Mouse (Mus musculus): ENCODE results near the gene Trip4. TPM values are rescaled to one million over a fixed set of nuclear protein-coding genes. Genes with fewer than 3 reads are reported as not detected.

Trip4 gene
- total and polyA plus RNA-seq, 2 experiments from 2014 or later: 15.6 to 23.9 TPM

DNA sequence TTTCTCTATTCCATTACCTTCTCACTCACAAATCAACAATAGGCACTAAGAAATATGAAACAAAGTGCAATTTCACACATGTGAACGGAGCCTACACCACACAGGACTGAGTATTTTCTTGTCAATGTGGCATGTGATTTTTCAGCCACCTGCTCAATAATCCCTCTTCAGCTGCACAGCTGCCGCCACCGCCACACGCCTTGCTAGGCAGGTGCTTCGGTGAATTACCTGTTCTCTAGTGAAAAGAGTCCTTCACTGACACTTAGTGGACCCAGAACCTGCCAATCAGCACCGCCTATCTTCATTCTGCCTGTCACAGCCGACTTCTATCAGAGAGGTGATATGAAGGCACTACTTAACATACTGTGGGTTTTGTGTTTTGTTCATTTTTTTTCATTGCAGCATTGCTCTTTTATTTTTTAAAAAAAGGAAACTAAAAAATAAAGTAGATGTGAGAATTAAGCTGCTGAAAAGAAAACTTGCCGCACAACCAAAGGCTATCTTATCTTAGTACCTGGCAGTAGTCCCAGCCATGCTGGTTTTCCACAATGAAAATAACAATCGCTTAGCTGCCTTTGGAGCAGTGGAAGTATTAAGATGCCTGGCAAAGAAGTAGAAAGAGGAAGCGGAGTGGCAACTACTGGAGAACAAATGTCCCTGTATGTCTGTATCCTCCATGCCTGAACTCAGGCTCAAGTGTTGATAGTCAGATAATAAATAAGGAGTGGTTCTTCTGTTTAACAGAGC, 84.7 kb downstream of the Trip4 start:
- no peak overlapping the region; the same call in 1 of the 2 replicates for H3K27ac ChIP-seq
- no peak for TF ChIP-seq CTCF (IDR thresholded peaks at IDR 0.05; ENCODE audit: low read depth)
- H3K9me3 ChIP-seq (ENCODE audit: low read length): no peaks in the 10 kb centered on the region
- no peaks in the 10 kb centered on the region for H3K36me3 ChIP-seq (ENCODE audit: insufficient read depth, low read length)
- no peak overlapping the region; the same call in 1 of the 2 replicates for H3K4me3 ChIP-seq (ENCODE audit: low read length)
- WGBS: 25% methylated on average over 10 of the region's 10 CpGs
- no peak overlapping the region for H3K9ac ChIP-seq (replicated peaks; ENCODE audit: low read length)
- H3K4me2 ChIP-seq (ENCODE audit: low read depth, low read length): peak overlapping the region; percentile 38
- peaks cover 18% of the 10 kb centered on the region for H3K4me1 ChIP-seq (ENCODE audit: insufficient read depth, low read length)
- DNase-seq (ENCODE audit: low spot score) (peak; percentile 12), ATAC-seq (no peak)
- no peaks in the 10 kb centered on the region for H3K27me3 ChIP-seq (ENCODE audit: insufficient read depth, low read length)

DNA sequence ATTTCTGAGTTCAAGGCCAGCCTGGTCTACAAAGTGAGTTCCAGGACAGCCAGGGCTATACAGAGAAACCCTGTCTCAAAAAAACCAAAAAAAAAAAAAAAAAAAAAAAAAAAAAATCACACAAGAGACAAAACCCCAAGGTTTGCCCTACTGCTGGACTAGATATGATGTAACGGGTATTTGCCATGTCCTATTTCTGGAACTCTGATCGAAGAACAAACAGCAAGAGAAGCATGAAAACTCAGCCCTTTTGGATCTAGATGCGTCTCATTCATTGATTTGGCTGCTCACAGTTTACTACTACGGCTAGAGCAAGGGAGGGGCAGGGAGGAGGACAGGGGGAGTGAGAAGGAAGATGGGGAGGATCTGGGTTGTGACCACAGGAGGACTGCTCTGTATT, 86.6 kb downstream of the Trip4 start:
- Histone ChIP-seq H3K9ac (replicated peaks; ENCODE audit: low read length) (no peak overlapping the region), H3K9me3 (ENCODE audit: low read length) (no peaks in the 10 kb centered on the region), H3K36me3 (ENCODE audit: insufficient read depth, low read length) (no peaks in the 10 kb centered on the region), H3K27me3 (ENCODE audit: insufficient read depth, low read length) (no peaks in the 10 kb centered on the region), H3K27ac (no peak overlapping the region), H3K4me2 (ENCODE audit: low read depth, low read length) (no peak overlapping the region), H3K4me1 (ENCODE audit: insufficient read depth, low read length) (peaks cover 20% of the 10 kb centered on the region), H3K4me3 (ENCODE audit: low read length) (no peak overlapping the region)
- ATAC-seq (no peak), DNase-seq (ENCODE audit: low spot score) (no peak)
- no peak for TF ChIP-seq CTCF (IDR thresholded peaks at IDR 0.05; ENCODE audit: low read depth)
- 71% methylated on average over 4 of the region's 4 CpGs for WGBS

DNA sequence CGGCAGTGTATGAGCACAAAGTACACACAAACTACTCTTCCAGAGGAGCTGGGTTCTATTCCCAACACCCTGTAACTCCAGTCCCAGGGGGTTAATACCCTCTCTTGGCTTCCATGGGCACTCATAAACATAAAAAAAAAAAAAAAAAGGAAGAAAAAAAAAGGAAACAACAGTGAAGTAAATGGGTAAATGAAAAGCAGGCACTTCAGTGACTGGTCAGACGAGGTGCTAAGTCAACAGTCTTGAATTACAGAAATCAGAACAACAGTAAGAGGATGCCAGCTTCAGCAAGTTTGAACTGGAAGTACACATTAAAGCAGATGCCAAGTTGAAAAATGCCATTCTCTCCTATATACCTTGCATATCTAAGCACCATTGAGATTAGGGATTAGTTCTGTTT, 88.3 kb downstream of the Trip4 start:
- ATAC-seq: no peak
- Histone ChIP-seq H3K27ac (no peak overlapping the region), H3K9me3 (ENCODE audit: low read length) (no peaks in the 10 kb centered on the region), H3K9ac (replicated peaks; ENCODE audit: low read length) (no peak overlapping the region), H3K4me2 (ENCODE audit: low read depth, low read length) (no peak overlapping the region), H3K27me3 (ENCODE audit: insufficient read depth, low read length) (no peaks in the 10 kb centered on the region), H3K36me3 (ENCODE audit: insufficient read depth, low read length) (no peaks in the 10 kb centered on the region), H3K4me1 (ENCODE audit: insufficient read depth, low read length) (peaks cover 13% of the 10 kb centered on the region), H3K4me3 (ENCODE audit: low read length) (no peak overlapping the region)
- 69% methylated on average over 2 of the region's 2 CpGs for WGBS
- TF ChIP-seq CTCF (IDR thresholded peaks at IDR 0.05; ENCODE audit: low read depth): no peak
- no peak for DNase-seq (ENCODE audit: low spot score)

DNA sequence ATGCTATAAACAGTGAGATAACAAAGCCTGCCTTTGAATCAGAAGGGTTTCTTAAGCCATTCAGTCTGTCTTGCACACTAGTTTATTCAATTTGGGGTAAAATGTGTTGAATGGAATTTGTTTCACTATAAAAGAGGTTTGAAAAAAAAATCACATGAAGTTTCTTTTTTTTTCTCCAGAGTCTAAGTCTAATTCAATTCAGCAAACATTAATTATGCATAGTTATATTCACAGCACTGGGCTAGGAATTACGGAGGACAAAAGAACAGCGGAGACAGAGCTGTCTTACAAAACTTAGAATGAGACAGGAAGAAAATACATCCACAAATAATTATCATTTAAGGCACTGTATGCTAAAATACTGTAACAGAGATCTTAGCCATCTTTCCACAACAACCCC, 90.2 kb downstream of the Trip4 start:
- no peak overlapping the region for H3K4me2 ChIP-seq (ENCODE audit: low read depth, low read length)
- 22% methylated on average over 2 of the region's 2 CpGs for WGBS

DNA sequence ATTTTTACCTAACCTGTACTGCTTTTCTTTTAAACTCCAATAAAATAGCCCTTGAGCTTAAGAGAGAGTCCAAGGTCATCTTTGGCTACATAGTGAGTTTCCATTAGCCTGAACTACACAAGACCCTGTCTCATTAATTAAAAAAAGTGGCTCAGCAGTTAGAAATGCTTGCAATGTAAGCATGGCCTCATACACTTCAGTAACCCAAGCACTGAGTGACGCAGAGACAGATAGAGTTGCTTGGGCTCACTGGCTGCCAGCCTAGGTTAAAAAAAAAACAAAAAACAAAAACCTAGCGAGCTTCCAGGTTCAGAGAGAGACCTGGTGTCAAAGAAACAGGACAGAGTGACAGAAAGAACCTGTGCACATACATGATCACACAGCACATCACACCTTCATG, 95.8 kb downstream of the Trip4 start:
- 46% methylated on average over 2 of the region's 2 CpGs for WGBS
- H3K27ac ChIP-seq: no peak overlapping the region
- no peak overlapping the region for H3K4me3 ChIP-seq (ENCODE audit: low read length)
- ATAC-seq: no peak
- H3K4me1 ChIP-seq (ENCODE audit: insufficient read depth, low read length): peaks cover 2% of the 10 kb centered on the region; the same call in 1 of the 2 replicates
- no peaks in the 10 kb centered on the region for H3K36me3 ChIP-seq (ENCODE audit: insufficient read depth, low read length)
- no peaks in the 10 kb centered on the region for H3K27me3 ChIP-seq (ENCODE audit: insufficient read depth, low read length)
- H3K4me2 ChIP-seq (ENCODE audit: low read depth, low read length): no peak overlapping the region
- H3K9me3 ChIP-seq (ENCODE audit: low read length): no peaks in the 10 kb centered on the region
- no peak for DNase-seq (ENCODE audit: low spot score)
- no peak for TF ChIP-seq CTCF (IDR thresholded peaks at IDR 0.05; ENCODE audit: low read depth)
- H3K9ac ChIP-seq (replicated peaks; ENCODE audit: low read length): no peak overlapping the region

More for the DNA sequence above, 90.2 kb downstream of the Trip4 start:
- Histone ChIP-seq H3K9ac (replicated peaks; ENCODE audit: low read length) (no peak overlapping the region), H3K4me3 (ENCODE audit: low read length) (no peak overlapping the region), H3K9me3 (ENCODE audit: low read length) (no peaks in the 10 kb centered on the region), H3K27ac (no peak overlapping the region; the same call in 1 of the 2 replicates), H3K4me1 (ENCODE audit: insufficient read depth, low read length) (peaks cover 3% of the 10 kb centered on the region), H3K36me3 (ENCODE audit: insufficient read depth, low read length) (no peaks in the 10 kb centered on the region), H3K27me3 (ENCODE audit: insufficient read depth, low read length) (no peaks in the 10 kb centered on the region)
- TF ChIP-seq CTCF (IDR thresholded peaks at IDR 0.05; ENCODE audit: low read depth): no peak
- no peak for DNase-seq (ENCODE audit: low spot score)
- ATAC-seq: no peak

DNA sequence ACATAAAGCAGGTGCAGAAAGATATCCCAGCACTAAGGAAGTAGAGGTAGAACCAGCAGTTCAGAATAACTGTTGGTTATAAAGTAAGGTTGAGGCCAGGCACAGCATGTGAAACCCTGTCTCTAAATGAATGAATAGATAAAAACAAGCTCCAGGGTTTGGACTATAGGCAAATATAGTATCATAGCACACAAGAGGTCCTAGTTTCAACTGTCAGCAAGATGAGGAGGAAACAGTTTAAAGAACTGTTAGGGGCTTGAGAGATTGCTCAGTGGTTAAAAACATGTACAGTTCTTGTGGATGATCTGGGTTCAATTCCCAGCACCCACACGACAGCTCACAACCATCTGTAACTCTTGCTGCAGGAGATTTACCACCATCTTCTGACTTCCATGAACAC, 96.8 kb downstream of the Trip4 start:
- no peak overlapping the region for H3K4me2 ChIP-seq (ENCODE audit: low read depth, low read length)
- H3K9ac ChIP-seq (replicated peaks; ENCODE audit: low read length): no peak overlapping the region
- no peak overlapping the region for H3K27ac ChIP-seq
- H3K36me3 ChIP-seq (ENCODE audit: insufficient read depth, low read length): no peaks in the 10 kb centered on the region
- no peaks in the 10 kb centered on the region; the same call in 1 of the 2 replicates for H3K4me1 ChIP-seq (ENCODE audit: insufficient read depth, low read length)
- H3K27me3 ChIP-seq (ENCODE audit: insufficient read depth, low read length): no peaks in the 10 kb centered on the region
- DNase-seq (ENCODE audit: low spot score) (no peak), ATAC-seq (no peak)
- H3K9me3 ChIP-seq (ENCODE audit: low read length): no peaks in the 10 kb centered on the region
- no peak for TF ChIP-seq CTCF (IDR thresholded peaks at IDR 0.05; ENCODE audit: low read depth)
- WGBS: 90% methylated on average over 1 of the region's 1 CpGs
- H3K4me3 ChIP-seq (ENCODE audit: low read length): no peak overlapping the region

DNA sequence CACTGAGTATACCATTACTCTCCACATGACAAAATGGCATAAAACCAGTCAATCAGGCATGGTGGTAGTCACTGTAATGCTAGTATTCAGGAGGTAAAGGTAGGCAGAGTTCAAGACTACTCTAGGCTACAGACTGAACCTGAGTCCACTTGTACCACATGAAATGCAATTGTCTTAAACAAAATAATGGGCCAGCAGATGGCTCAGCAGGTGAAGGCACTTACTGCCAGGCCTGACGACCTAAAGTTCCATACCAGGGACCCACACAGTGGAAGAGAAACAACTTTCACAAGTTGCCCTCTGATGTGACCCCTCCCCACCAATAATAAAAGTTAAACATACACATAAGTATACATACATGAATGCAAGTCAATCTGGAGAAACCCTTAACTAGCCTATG, 100.8 kb downstream of the Trip4 start:
- Histone ChIP-seq H3K36me3 (ENCODE audit: insufficient read depth, low read length) (no peaks in the 10 kb centered on the region), H3K27me3 (ENCODE audit: insufficient read depth, low read length) (no peaks in the 10 kb centered on the region), H3K4me3 (ENCODE audit: low read length) (no peak overlapping the region), H3K9ac (replicated peaks; ENCODE audit: low read length) (no peak overlapping the region), H3K9me3 (ENCODE audit: low read length) (no peaks in the 10 kb centered on the region), H3K4me1 (ENCODE audit: insufficient read depth, low read length) (no peaks in the 10 kb centered on the region; the same call in 1 of the 2 replicates), H3K4me2 (ENCODE audit: low read depth, low read length) (no peak overlapping the region), H3K27ac (no peak overlapping the region)
- no peak for DNase-seq (ENCODE audit: low spot score)
- TF ChIP-seq CTCF (IDR thresholded peaks at IDR 0.05; ENCODE audit: low read depth): no peak
- WGBS: 30% methylated on average over 1 of the region's 1 CpGs
- ATAC-seq: no peak

All from hindbrain, postnatal 0 days (tissue).